Mouse (Mus musculus): Measurements from ENCODE around the gene Abhd16a. TPM values are rescaled to one million over a fixed set of nuclear protein-coding genes. Genes with fewer than 3 reads are reported as not detected.
A peak's percentile ranks its signal among the peaks of the same experiment; 100 is the strongest.

Abhd16a gene
- polyA plus RNA-seq, 1 experiment from 2014 or later: 79.7 TPM

DNA sequence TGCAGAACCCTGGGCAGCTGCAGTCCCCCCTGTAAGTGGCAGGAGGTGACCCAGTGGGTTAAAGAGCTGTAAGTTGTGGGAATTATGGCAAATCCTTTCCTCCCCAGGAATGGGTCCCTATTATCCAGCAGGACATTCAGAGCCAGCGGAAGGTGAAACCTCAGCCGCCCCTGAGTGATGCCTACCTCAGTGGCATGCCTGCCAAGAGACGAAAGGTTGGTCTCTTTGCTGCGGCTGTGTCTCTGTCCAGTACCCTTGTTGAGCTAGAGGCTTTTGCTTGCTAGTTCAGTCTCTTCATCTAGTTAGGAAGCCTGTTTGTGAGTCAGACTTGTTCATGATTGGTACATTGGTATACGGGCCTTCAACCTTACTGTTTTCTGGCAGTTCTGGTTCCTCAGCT lies 57.1 kb downstream of the Abhd16a start:
- DNase-seq (no peak), ATAC-seq (ENCODE audit: insufficient read depth) (no peak)
- TF ChIP-seq CTCF (IDR thresholded peaks at IDR 0.05; ENCODE audit: low read depth): no peak
- Histone ChIP-seq H3K9ac (no peak overlapping the region), H3K4me2 (no peak overlapping the region), H3K36me3 (ENCODE audit: insufficient read depth) (peaks cover 100% of the 10 kb centered on the region), H3K4me3 (ENCODE audit: low read depth, low read length) (no peak overlapping the region), H3K27me3 (ENCODE audit: insufficient read depth, low read length) (no peaks in the 10 kb centered on the region), H3K27ac (ENCODE audit: low read depth) (no peak overlapping the region), H3K9me3 (ENCODE audit: low read depth, low read length) (no peaks in the 10 kb centered on the region), H3K4me1 (ENCODE audit: insufficient read depth) (no peaks in the 10 kb centered on the region)
- WGBS: 85% methylated on average over 5 of the region's 5 CpGs

DNA sequence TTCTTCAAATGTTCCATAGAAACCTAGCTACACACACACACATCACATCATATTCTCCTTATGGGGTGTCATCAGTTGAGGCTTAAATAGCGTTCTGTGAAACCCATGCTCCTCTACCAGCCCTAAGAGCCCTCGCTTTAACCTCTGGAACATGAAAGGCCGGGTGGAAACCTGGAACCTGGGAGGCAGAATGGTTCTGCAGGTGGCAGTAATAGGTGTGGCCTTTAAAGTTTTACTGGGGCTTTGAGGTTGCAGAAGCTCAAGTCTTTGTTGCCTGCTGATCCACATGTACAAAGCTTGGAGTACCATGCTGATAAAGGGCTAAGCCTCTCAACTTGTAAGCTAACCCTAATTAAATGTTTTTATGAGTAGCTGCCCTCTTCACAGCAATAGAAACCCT lies 58.3 kb downstream of the Abhd16a start:
- no peak overlapping the region for H3K4me3 ChIP-seq (ENCODE audit: low read depth, low read length)
- no peak overlapping the region for H3K27ac ChIP-seq (ENCODE audit: low read depth)
- H3K9ac ChIP-seq: no peak overlapping the region
- DNase-seq (peak; percentile 16), ATAC-seq (ENCODE audit: insufficient read depth) (no peak)
- H3K9me3 ChIP-seq (ENCODE audit: low read depth, low read length): no peaks in the 10 kb centered on the region
- WGBS: 50% methylated on average over 3 of the region's 3 CpGs
- peaks cover 100% of the 10 kb centered on the region for H3K36me3 ChIP-seq (ENCODE audit: insufficient read depth)
- no peak overlapping the region for H3K4me2 ChIP-seq
- H3K4me1 ChIP-seq (ENCODE audit: insufficient read depth): no peaks in the 10 kb centered on the region
- H3K27me3 ChIP-seq (ENCODE audit: insufficient read depth, low read length): no peaks in the 10 kb centered on the region
- TF ChIP-seq CTCF (IDR thresholded peaks at IDR 0.05; ENCODE audit: low read depth): no peak

DNA sequence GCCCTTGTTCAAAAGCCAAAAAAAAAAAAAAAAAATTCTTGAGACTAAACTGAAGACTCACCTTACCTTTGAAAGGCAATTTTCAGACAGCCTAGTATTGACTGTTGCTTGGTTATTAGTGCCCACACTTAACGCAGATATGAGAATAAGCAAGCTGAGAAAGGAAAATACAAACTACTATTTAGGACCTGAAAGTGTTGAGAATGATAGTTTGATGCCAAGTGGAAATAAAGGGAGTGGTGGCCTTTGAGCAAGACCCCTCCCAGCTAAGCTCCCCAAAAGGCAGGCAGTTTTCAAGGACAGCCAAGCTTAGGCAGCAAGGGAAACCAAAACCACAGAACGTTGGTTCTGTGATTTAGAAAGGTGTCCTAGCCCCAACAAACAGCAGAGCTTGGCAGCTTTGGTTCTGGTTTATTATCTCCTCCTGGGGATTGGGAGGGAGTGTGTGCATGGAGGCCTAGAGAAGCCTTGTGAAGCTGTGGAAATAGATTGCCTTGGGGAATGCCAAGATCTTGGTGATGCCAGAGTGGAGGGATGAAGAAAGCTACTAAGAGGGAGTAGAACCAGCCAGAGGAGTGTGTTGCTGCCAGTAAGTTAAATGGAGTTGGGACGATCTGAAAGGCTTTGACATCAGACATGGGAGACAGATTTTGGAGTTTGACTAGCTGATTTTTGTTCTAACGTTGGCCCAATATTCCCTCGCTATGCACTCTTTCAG lies 59.0 kb downstream of the Abhd16a start:
- no peaks in the 10 kb centered on the region for H3K4me1 ChIP-seq (ENCODE audit: insufficient read depth)
- H3K27me3 ChIP-seq (ENCODE audit: insufficient read depth, low read length): no peaks in the 10 kb centered on the region
- H3K27ac ChIP-seq (ENCODE audit: low read depth): peak overlapping the region; percentile 38; the same call in 1 of the 2 replicates
- DNase-seq (peak; percentile 35), ATAC-seq (ENCODE audit: insufficient read depth) (no peak)
- no peak overlapping the region for H3K9ac ChIP-seq
- H3K9me3 ChIP-seq (ENCODE audit: low read depth, low read length): no peaks in the 10 kb centered on the region
- no peak overlapping the region for H3K4me3 ChIP-seq (ENCODE audit: low read depth, low read length)
- 66% methylated on average over 5 of the region's 5 CpGs for WGBS
- H3K36me3 ChIP-seq (ENCODE audit: insufficient read depth): peaks cover 100% of the 10 kb centered on the region
- no peak overlapping the region for H3K4me2 ChIP-seq
- no peak for TF ChIP-seq CTCF (IDR thresholded peaks at IDR 0.05; ENCODE audit: low read depth)

DNA sequence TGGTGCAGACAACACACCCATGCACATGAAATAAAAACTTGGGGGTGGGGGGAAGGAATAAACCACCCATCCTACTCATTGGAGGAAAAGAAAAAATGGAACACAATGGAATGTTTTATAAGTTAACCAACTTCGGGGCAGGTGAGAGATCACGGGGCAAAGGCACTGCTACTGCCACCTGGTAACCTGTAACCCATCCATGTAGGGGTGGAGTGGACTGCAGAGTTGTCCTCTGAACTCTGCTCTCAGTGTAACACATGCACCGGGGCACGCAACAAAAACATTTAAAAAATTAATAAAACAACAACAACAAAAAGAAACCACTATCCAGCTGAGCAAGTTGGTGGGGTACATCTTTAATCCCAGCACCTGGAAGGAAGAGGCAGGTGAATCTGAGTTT lies 63.1 kb downstream of the Abhd16a start:
- no peak overlapping the region for H3K4me2 ChIP-seq
- TF ChIP-seq CTCF (IDR thresholded peaks at IDR 0.05; ENCODE audit: low read depth): no peak
- WGBS: 93% methylated on average over 4 of the region's 4 CpGs

More for the DNA sequence above, 63.1 kb downstream of the Abhd16a start:
- Histone ChIP-seq H3K4me1 (ENCODE audit: insufficient read depth) (no peaks in the 10 kb centered on the region), H3K36me3 (ENCODE audit: insufficient read depth) (peaks cover 100% of the 10 kb centered on the region), H3K27me3 (ENCODE audit: insufficient read depth, low read length) (no peaks in the 10 kb centered on the region), H3K4me3 (ENCODE audit: low read depth, low read length) (no peak overlapping the region), H3K9ac (no peak overlapping the region), H3K27ac (ENCODE audit: low read depth) (no peak overlapping the region), H3K9me3 (ENCODE audit: low read depth, low read length) (no peaks in the 10 kb centered on the region)
- DNase-seq: no peak
- no peak for ATAC-seq (ENCODE audit: insufficient read depth)

Other genes starting within 250 kb of the Abhd16a start
- gene Skiv2l, start 239.1 kb upstream of the Abhd16a start, polyA plus RNA-seq (2014; fragmentation: Nextera tagmentation; extraction: Ambion mirVana): 44.6 and 50.3 TPM in 2 replicates
- gene Nelfe, start 238.9 kb upstream of the Abhd16a start, polyA plus RNA-seq (2014; fragmentation: Nextera tagmentation; extraction: Ambion mirVana): 110 and 115 TPM in 2 replicates
- 1.8 and 2.5 TPM in 2 replicates for gene Cfb, start 226.7 kb upstream of the Abhd16a start, polyA plus RNA-seq (2014; fragmentation: Nextera tagmentation; extraction: Ambion mirVana)
- gene Zbtb12, start 209.8 kb upstream of the Abhd16a start, polyA plus RNA-seq (2014; fragmentation: Nextera tagmentation; extraction: Ambion mirVana): 0.81 and 1.2 TPM in 2 replicates
- gene Gm20547, start 207.2 kb upstream of the Abhd16a start, polyA plus RNA-seq (2014; fragmentation: Nextera tagmentation; extraction: Ambion mirVana): not detected in 2 replicates
- 1.3 and 1.4 TPM in 2 replicates for gene C2, start 191.0 kb upstream of the Abhd16a start, polyA plus RNA-seq (2014; fragmentation: Nextera tagmentation; extraction: Ambion mirVana)
- gene Ehmt2, start 190.8 kb upstream of the Abhd16a start, polyA plus RNA-seq (2014; fragmentation: Nextera tagmentation; extraction: Ambion mirVana): 64.1 and 71.0 TPM in 2 replicates
- 0.42 and 0.55 TPM in 2 replicates for gene Slc44a4, start 174.8 kb upstream of the Abhd16a start, polyA plus RNA-seq (2014; fragmentation: Nextera tagmentation; extraction: Ambion mirVana)
- 10.6 and 11.6 TPM in 2 replicates for gene Neu1, start 158.0 kb upstream of the Abhd16a start, polyA plus RNA-seq (2014; fragmentation: Nextera tagmentation; extraction: Ambion mirVana)
- gene Hspa1b, start 130.0 kb upstream of the Abhd16a start, polyA plus RNA-seq (2014; fragmentation: Nextera tagmentation; extraction: Ambion mirVana): 0.16 and 0.35 TPM in 2 replicates
- gene Gm20481, start 119.4 kb upstream of the Abhd16a start, polyA plus RNA-seq (2014; fragmentation: Nextera tagmentation; extraction: Ambion mirVana): 1.3 TPM in 1 of 2 replicates, not detected in the other
- gene Hspa1a, start 117.1 kb upstream of the Abhd16a start, polyA plus RNA-seq (2014; fragmentation: Nextera tagmentation; extraction: Ambion mirVana): 2.0 and 2.1 TPM in 2 replicates
- gene Hspa1l, start 116.6 kb upstream of the Abhd16a start, polyA plus RNA-seq (2014; fragmentation: Nextera tagmentation; extraction: Ambion mirVana): 0.83 and 1.1 TPM in 2 replicates
- gene Lsm2, start 107.4 kb upstream of the Abhd16a start, polyA plus RNA-seq (2014; fragmentation: Nextera tagmentation; extraction: Ambion mirVana): 241 and 265 TPM in 2 replicates
- gene Vars, start 88.3 kb upstream of the Abhd16a start, polyA plus RNA-seq (2014; fragmentation: Nextera tagmentation; extraction: Ambion mirVana): 135 and 161 TPM in 2 replicates
- gene Vwa7, start 72.7 kb upstream of the Abhd16a start, polyA plus RNA-seq (2014; fragmentation: Nextera tagmentation; extraction: Ambion mirVana): 0.11 and 0.47 TPM in 2 replicates
- gene Sapcd1, start 61.2 kb upstream of the Abhd16a start, polyA plus RNA-seq (2014; fragmentation: Nextera tagmentation; extraction: Ambion mirVana): 16.1 and 17.2 TPM in 2 replicates
- gene Msh5, start 42.5 kb upstream of the Abhd16a start, polyA plus RNA-seq (2014; fragmentation: Nextera tagmentation; extraction: Ambion mirVana): 4.2 and 4.6 TPM in 2 replicates
- gene Clic1, start 39.3 kb upstream of the Abhd16a start, polyA plus RNA-seq (2014; fragmentation: Nextera tagmentation; extraction: Ambion mirVana): 67.1 and 73.6 TPM in 2 replicates
- 319 and 338 TPM in 2 replicates for gene Ddah2, start 30.2 kb upstream of the Abhd16a start, polyA plus RNA-seq (2014; fragmentation: Nextera tagmentation; extraction: Ambion mirVana)
- gene Ly6g6c, start 23.9 kb upstream of the Abhd16a start, polyA plus RNA-seq (2014; fragmentation: Nextera tagmentation; extraction: Ambion mirVana): 0.38 TPM in 1 of 2 replicates, not detected in the other
- 0.95 and 1.4 TPM in 2 replicates for gene Mpig6b, start 23.1 kb upstream of the Abhd16a start, polyA plus RNA-seq (2014; fragmentation: Nextera tagmentation; extraction: Ambion mirVana)
- gene Ly6g6e, start 12.4 kb upstream of the Abhd16a start, polyA plus RNA-seq (2014; fragmentation: Nextera tagmentation; extraction: Ambion mirVana): 0.39 and 0.43 TPM in 2 replicates
- 2.7 and 4.0 TPM in 2 replicates for gene Ly6g6d, start 11.2 kb upstream of the Abhd16a start, polyA plus RNA-seq (2014; fragmentation: Nextera tagmentation; extraction: Ambion mirVana)
- gene Ly6g6f, start 3.7 kb upstream of the Abhd16a start, polyA plus RNA-seq (2014; fragmentation: Nextera tagmentation; extraction: Ambion mirVana): 0.49 and 0.96 TPM in 2 replicates
- not detected in 2 replicates for gene Ly6g5c, start 19.0 kb downstream of the Abhd16a start, polyA plus RNA-seq (2014; fragmentation: Nextera tagmentation; extraction: Ambion mirVana)
- 1.1 TPM in 2 replicates for gene Ly6g5b, start 26.2 kb downstream of the Abhd16a start, polyA plus RNA-seq (2014; fragmentation: Nextera tagmentation; extraction: Ambion mirVana)
- 18.3 and 19.0 TPM in 2 replicates for gene Gpank1, start 32.2 kb downstream of the Abhd16a start, polyA plus RNA-seq (2014; fragmentation: Nextera tagmentation; extraction: Ambion mirVana)
- 288 and 291 TPM in 2 replicates for gene Csnk2b, start 32.8 kb downstream of the Abhd16a start, polyA plus RNA-seq (2014; fragmentation: Nextera tagmentation; extraction: Ambion mirVana)
- gene D17H6S53E, start 37.1 kb downstream of the Abhd16a start, polyA plus RNA-seq (2014; fragmentation: Nextera tagmentation; extraction: Ambion mirVana): 6.8 and 7.6 TPM in 2 replicates
- gene Apom, start 42.8 kb downstream of the Abhd16a start, polyA plus RNA-seq (2014; fragmentation: Nextera tagmentation; extraction: Ambion mirVana): 0.31 and 0.67 TPM in 2 replicates
- gene Bag6, start 45.9 kb downstream of the Abhd16a start, polyA plus RNA-seq (2014; fragmentation: Nextera tagmentation; extraction: Ambion mirVana): 65.9 and 69.1 TPM in 2 replicates
- gene Prrc2a, start 75.6 kb downstream of the Abhd16a start, polyA plus RNA-seq (2014; fragmentation: Nextera tagmentation; extraction: Ambion mirVana): 210 and 238 TPM in 2 replicates
- 6.0 and 11.9 TPM in 2 replicates for gene Aif1, start 86.8 kb downstream of the Abhd16a start, polyA plus RNA-seq (2014; fragmentation: Nextera tagmentation; extraction: Ambion mirVana)
- 11.6 and 14.1 TPM in 2 replicates for gene Lst1, start 99.2 kb downstream of the Abhd16a start, polyA plus RNA-seq (2014; fragmentation: Nextera tagmentation; extraction: Ambion mirVana)
- 0.43 TPM in 1 of 2 replicates, not detected in the other for gene Ltb, start 105.2 kb downstream of the Abhd16a start, polyA plus RNA-seq (2014; fragmentation: Nextera tagmentation; extraction: Ambion mirVana)
- gene Tnf, start 112.7 kb downstream of the Abhd16a start, polyA plus RNA-seq (2014; fragmentation: Nextera tagmentation; extraction: Ambion mirVana): 0.12 and 0.21 TPM in 2 replicates
- gene Lta, start 116.1 kb downstream of the Abhd16a start, polyA plus RNA-seq (2014; fragmentation: Nextera tagmentation; extraction: Ambion mirVana): 0.26 TPM in 1 of 2 replicates, not detected in the other
- 0.37 and 0.70 TPM in 2 replicates for gene Gm16181, start 131.6 kb downstream of the Abhd16a start, polyA plus RNA-seq (2014; fragmentation: Nextera tagmentation; extraction: Ambion mirVana)
- gene Atp6v1g2, start 144.4 kb downstream of the Abhd16a start, polyA plus RNA-seq (2014; fragmentation: Nextera tagmentation; extraction: Ambion mirVana): 3.7 and 5.9 TPM in 2 replicates
- 3.0 and 4.5 TPM in 2 replicates for gene Nfkbil1, start 146.5 kb downstream of the Abhd16a start, polyA plus RNA-seq (2014; fragmentation: Nextera tagmentation; extraction: Ambion mirVana)
- gene Ddx39b, start 152.5 kb downstream of the Abhd16a start, polyA plus RNA-seq (2014; fragmentation: Nextera tagmentation; extraction: Ambion mirVana): 529 and 569 TPM in 2 replicates
- 69.7 and 73.2 TPM in 2 replicates for gene H2-D1, start 173.5 kb downstream of the Abhd16a start, polyA plus RNA-seq (2014; fragmentation: Nextera tagmentation; extraction: Ambion mirVana)
- gene H2-Q1, start 231.1 kb downstream of the Abhd16a start, polyA plus RNA-seq (2014; fragmentation: Nextera tagmentation; extraction: Ambion mirVana): 1.0 and 1.1 TPM in 2 replicates

Measured in lung, embryonic 14.5 days (tissue).